Mouse (Mus musculus): Measurements from ENCODE around the gene Rtn4rl1. TPM values are rescaled to one million over a fixed set of nuclear protein-coding genes. Genes with fewer than 3 reads are reported as not detected.

Rtn4rl1 gene
- 2.0 and 2.9 TPM in 2 replicates for polyA plus RNA-seq (2015; fragmentation: Nextera tagmentation; extraction: Ambion mirVana)

GRCm38 (mm10) chr11:75193256-75194071 is at the start of gene Rtn4rl1:
Gene Rtn4rl1 (plus strand): TSS chr11:75193783.
- under 1% methylated on average over 70 of the region's 84 CpGs for WGBS
- Histone ChIP-seq H3K4me2 (ENCODE audit: low read depth, low read length) (peak within 1 kb of the TSS; percentile 93), H3K9me3 (ENCODE audit: control insufficient read depth, low read length) (no peaks in the 10 kb centered on the region), H3K4me1 (replicated peaks; ENCODE audit: control insufficient read depth, insufficient read depth, low read length) (peaks cover 32% of the 10 kb centered on the region), H3K4me3 (ENCODE audit: low read length) (peak within 1 kb of the TSS; percentile 59), H3K9ac (ENCODE audit: low read length) (peak within 1 kb of the TSS; percentile 62), H3K36me3 (ENCODE audit: control insufficient read depth, insufficient read depth, low read length) (no peaks in the 10 kb centered on the region), H3K27ac (ENCODE audit: low read length) (no peak within 1 kb of the TSS), H3K27me3 (ENCODE audit: control insufficient read depth, insufficient read depth, low read depth, low read length) (peaks cover 38% of the 10 kb centered on the region)
- ATAC-seq (ENCODE audit: low read depth): peak; percentile 28

- Histone ChIP-seq H3K9me3 (ENCODE audit: control insufficient read depth, low read length) (no peaks in the 10 kb centered on the region), H3K27me3 (ENCODE audit: control insufficient read depth, insufficient read depth, low read depth, low read length) (no peaks in the 10 kb centered on the region), H3K27ac (ENCODE audit: low read length) (no peak overlapping the region), H3K4me2 (ENCODE audit: low read depth, low read length) (no peak overlapping the region), H3K4me3 (ENCODE audit: low read length) (no peak overlapping the region), H3K36me3 (ENCODE audit: control insufficient read depth, insufficient read depth, low read length) (peaks cover 18% of the 10 kb centered on the region), H3K9ac (ENCODE audit: low read length) (no peak overlapping the region), H3K4me1 (replicated peaks; ENCODE audit: control insufficient read depth, insufficient read depth, low read length) (peaks cover 29% of the 10 kb centered on the region)
- 79% methylated on average over 2 of the region's 2 CpGs for WGBS
- no peak for ATAC-seq (ENCODE audit: low read depth)
Measured at GRCm38 (mm10) chr11:75145841-75146240, 47.7 kb upstream of the Rtn4rl1 start.

GRCm38 (mm10) chr11:75147106-75147845 is 46.3 kb upstream of the Rtn4rl1 start:
- Histone ChIP-seq H3K4me1 (replicated peaks; ENCODE audit: control insufficient read depth, insufficient read depth, low read length) (peaks cover 17% of the 10 kb centered on the region), H3K4me2 (ENCODE audit: low read depth, low read length) (no peak overlapping the region), H3K9me3 (ENCODE audit: control insufficient read depth, low read length) (no peaks in the 10 kb centered on the region), H3K36me3 (ENCODE audit: control insufficient read depth, insufficient read depth, low read length) (peaks cover 18% of the 10 kb centered on the region), H3K27me3 (ENCODE audit: control insufficient read depth, insufficient read depth, low read depth, low read length) (no peaks in the 10 kb centered on the region), H3K9ac (ENCODE audit: low read length) (peak overlapping the region; percentile 49), H3K27ac (ENCODE audit: low read length) (peak overlapping the region; percentile 84), H3K4me3 (ENCODE audit: low read length) (no peak overlapping the region)
- peak; percentile 56 for ATAC-seq (ENCODE audit: low read depth)
- 19% methylated on average over 11 of the region's 11 CpGs for WGBS

- Histone ChIP-seq H3K4me2 (ENCODE audit: low read depth, low read length) (no peak overlapping the region), H3K9me3 (ENCODE audit: control insufficient read depth, low read length) (no peaks in the 10 kb centered on the region), H3K36me3 (ENCODE audit: control insufficient read depth, insufficient read depth, low read length) (peaks cover 18% of the 10 kb centered on the region), H3K4me3 (ENCODE audit: low read length) (no peak overlapping the region), H3K27me3 (ENCODE audit: control insufficient read depth, insufficient read depth, low read depth, low read length) (no peaks in the 10 kb centered on the region), H3K4me1 (replicated peaks; ENCODE audit: control insufficient read depth, insufficient read depth, low read length) (peaks cover 21% of the 10 kb centered on the region), H3K9ac (ENCODE audit: low read length) (peak overlapping the region; percentile 49), H3K27ac (ENCODE audit: low read length) (peak overlapping the region; percentile 84)
- peak; percentile 71 for ATAC-seq (ENCODE audit: low read depth)
- whole genome bisulfite sequencing: 34% methylated on average over 3 of the region's 3 CpGs
Measured at GRCm38 (mm10) chr11:75147846-75148168, 45.8 kb upstream of the Rtn4rl1 start.

GRCm38 (mm10) chr11:75148332-75149035 is 45.1 kb upstream of the Rtn4rl1 start:
- no peak overlapping the region for H3K4me3 ChIP-seq (ENCODE audit: low read length)
- peaks cover 25% of the 10 kb centered on the region for H3K4me1 ChIP-seq (replicated peaks; ENCODE audit: control insufficient read depth, insufficient read depth, low read length)
- H3K9me3 ChIP-seq (ENCODE audit: control insufficient read depth, low read length): no peaks in the 10 kb centered on the region
- peak; percentile 32 for ATAC-seq (ENCODE audit: low read depth)
- no peak overlapping the region for H3K9ac ChIP-seq (ENCODE audit: low read length)
- H3K36me3 ChIP-seq (ENCODE audit: control insufficient read depth, insufficient read depth, low read length): peaks cover 16% of the 10 kb centered on the region
- peak overlapping the region; percentile 84 for H3K27ac ChIP-seq (ENCODE audit: low read length)
- 72% methylated on average over 11 of the region's 11 CpGs for WGBS
- H3K4me2 ChIP-seq (ENCODE audit: low read depth, low read length): no peak overlapping the region
- H3K27me3 ChIP-seq (ENCODE audit: control insufficient read depth, insufficient read depth, low read depth, low read length): no peaks in the 10 kb centered on the region

- Histone ChIP-seq H3K27me3 (ENCODE audit: control insufficient read depth, insufficient read depth, low read depth, low read length) (no peaks in the 10 kb centered on the region), H3K27ac (ENCODE audit: low read length) (no peak overlapping the region), H3K36me3 (ENCODE audit: control insufficient read depth, insufficient read depth, low read length) (peaks cover 8% of the 10 kb centered on the region), H3K4me1 (replicated peaks; ENCODE audit: control insufficient read depth, insufficient read depth, low read length) (peaks cover 32% of the 10 kb centered on the region), H3K9me3 (ENCODE audit: control insufficient read depth, low read length) (no peaks in the 10 kb centered on the region), H3K4me2 (ENCODE audit: low read depth, low read length) (no peak overlapping the region), H3K9ac (ENCODE audit: low read length) (no peak overlapping the region), H3K4me3 (ENCODE audit: low read length) (no peak overlapping the region)
- ATAC-seq (ENCODE audit: low read depth): no peak
- 58% methylated on average over 1 of the region's 1 CpGs for WGBS
Measured at GRCm38 (mm10) chr11:75150346-75150745, 43.2 kb upstream of the Rtn4rl1 start.

- no peak overlapping the region for H3K4me2 ChIP-seq (ENCODE audit: low read depth, low read length)
- H3K27me3 ChIP-seq (ENCODE audit: control insufficient read depth, insufficient read depth, low read depth, low read length): no peaks in the 10 kb centered on the region
- peaks cover 8% of the 10 kb centered on the region for H3K36me3 ChIP-seq (ENCODE audit: control insufficient read depth, insufficient read depth, low read length)
- ATAC-seq (ENCODE audit: low read depth): peak; percentile 80
- H3K9me3 ChIP-seq (ENCODE audit: control insufficient read depth, low read length): no peaks in the 10 kb centered on the region
- peaks cover 40% of the 10 kb centered on the region for H3K4me1 ChIP-seq (replicated peaks; ENCODE audit: control insufficient read depth, insufficient read depth, low read length)
- WGBS: 43% methylated on average over 18 of the region's 18 CpGs
- H3K27ac ChIP-seq (ENCODE audit: low read length): peak overlapping the region; percentile 93
- peak overlapping the region; percentile 35; the same call in 1 of the 2 replicates for H3K9ac ChIP-seq (ENCODE audit: low read length)
- no peak overlapping the region for H3K4me3 ChIP-seq (ENCODE audit: low read length)
Measured at GRCm38 (mm10) chr11:75152603-75153557, 40.7 kb upstream of the Rtn4rl1 start.

GRCm38 (mm10) chr11:75154053-75154585 is 39.5 kb upstream of the Rtn4rl1 start:
- no peak overlapping the region for H3K4me3 ChIP-seq (ENCODE audit: low read length)
- no peaks in the 10 kb centered on the region for H3K27me3 ChIP-seq (ENCODE audit: control insufficient read depth, insufficient read depth, low read depth, low read length)
- peaks cover 46% of the 10 kb centered on the region for H3K4me1 ChIP-seq (replicated peaks; ENCODE audit: control insufficient read depth, insufficient read depth, low read length)
- no peak for ATAC-seq (ENCODE audit: low read depth)
- H3K27ac ChIP-seq (ENCODE audit: low read length): peak overlapping the region; percentile 93; the same call in 1 of the 2 replicates
- no peaks in the 10 kb centered on the region for H3K9me3 ChIP-seq (ENCODE audit: control insufficient read depth, low read length)
- 51% methylated on average over 6 of the region's 6 CpGs for WGBS
- peaks cover 8% of the 10 kb centered on the region for H3K36me3 ChIP-seq (ENCODE audit: control insufficient read depth, insufficient read depth, low read length)
- no peak overlapping the region for H3K4me2 ChIP-seq (ENCODE audit: low read depth, low read length)
- H3K9ac ChIP-seq (ENCODE audit: low read length): no peak overlapping the region

All from lung, embryonic 16.5 days (tissue).